In genomic region chr3:93468561-93468960, GRCm38 (mm10) we compare ENCODE assay signal across 1 mouse cellular context.
TF ChIP-seq lines count a peak whose summit lies in the region.

TSS of gene Tchhl1 (plus strand) at chr3:93468754.

TF ChIP-seq in CH12.LX, 34 proteins besides CTCF, POLR2A, EP300 and RAD21 (continued from another document):
- no peak for TF ChIP-seq CHD1 (IDR thresholded peaks at IDR 0.05; ENCODE audit: low read depth, low read length)
- TF ChIP-seq ETS1 (conservative IDR thresholded peaks at IDR 0.05; ENCODE audit: low read depth, low read length): no peak
- no peak for TF ChIP-seq CHD2 (IDR thresholded peaks at IDR 0.05; ENCODE audit: low read length)
